Mouse (Mus musculus) brain, embryonic 14.5 days (tissue): ENCODE results near the gene Ccl24. TPM values are rescaled to one million over a fixed set of nuclear protein-coding genes. Genes with fewer than 3 reads are reported as not detected.

Experiments used
- DNase-seq: peaks from one replicate; pipeline ENCODE4 v3.0.0-alpha.2; 2011; ENCODE audit warnings: low read depth
- CTCF ChIP-seq: fragments of 200-500 bp; IDR thresholded peaks from 2 replicates; pipeline ENCODE4 v1.5.1; 2012; ENCODE audit warnings: inconsistent platforms, mild to moderate bottlenecking, moderate library complexity, borderline replicate concordance; ENCODE audit not compliant: insufficient read depth, insufficient read length; ENCODE audit errors: extremely low read depth
- POLR2A ChIP-seq: fragments of 200-500 bp; IDR thresholded peaks from 2 replicates; pipeline ENCODE4 v1.6.1; 2012; ENCODE audit warnings: mild to moderate bottlenecking, inconsistent platforms, borderline replicate concordance; ENCODE audit not compliant: poor library complexity, insufficient read depth, insufficient read length, severe bottlenecking; ENCODE audit errors: extremely low read depth
- polyA plus RNA-seq: library from polyadenylated mRNA; depleted of rRNA; stranded (reverse); fragments of >200 nt; gene quantifications from 2 replicates; pipeline ENCODE4 v1.2.3, GENCODE M21; 2012; rRNA removed

Gene Ccl24
- polyA plus RNA-seq, 1 experiment = 1.3 TPM

DNA sequence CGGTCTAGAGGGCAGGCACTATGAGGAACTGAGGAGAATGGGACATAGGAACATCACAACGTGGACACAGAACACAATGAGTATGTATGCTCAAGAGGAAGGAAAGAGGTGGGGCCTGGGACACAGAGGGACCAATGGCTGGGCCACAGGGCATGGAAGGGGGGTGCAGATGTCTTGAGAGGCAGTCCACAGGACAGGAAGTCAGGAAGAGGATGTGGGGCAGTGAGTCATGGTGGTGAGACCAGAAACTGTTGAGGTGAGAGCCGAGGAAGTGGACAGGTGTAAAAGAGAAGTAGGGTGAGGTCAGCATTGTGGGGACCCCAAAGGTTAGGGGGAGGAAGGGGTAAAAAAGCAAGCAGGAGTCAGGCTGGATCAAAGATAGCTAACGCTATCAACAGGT, 35.5 kb downstream of the Ccl24 start:
- TF ChIP-seq CTCF = no peak
- TF ChIP-seq POLR2A = no peak

DNA sequence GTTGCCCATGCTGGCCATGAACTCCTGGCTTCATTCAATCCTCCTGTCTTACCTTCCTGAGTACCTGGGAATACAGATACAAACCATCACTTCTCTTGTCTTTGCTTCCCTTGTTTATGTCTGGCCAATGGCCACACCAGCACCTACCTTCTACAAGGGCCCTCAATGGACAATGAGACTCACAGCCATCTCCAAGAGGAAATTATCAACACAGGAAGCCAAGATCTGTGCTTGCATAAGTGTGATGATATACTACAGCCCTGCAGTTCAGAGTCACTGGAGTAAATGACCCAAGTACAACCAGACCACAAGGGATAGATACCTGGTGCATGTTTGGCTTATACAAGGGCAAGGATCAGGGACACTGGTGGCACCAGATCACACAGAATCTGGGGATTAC, 37.0 kb downstream of the Ccl24 start:
- TF ChIP-seq CTCF = no peak
- no peak for TF ChIP-seq POLR2A

More for the DNA sequence above, 35.5 kb downstream of the Ccl24 start:
- DNase-seq = no peak

DNA sequence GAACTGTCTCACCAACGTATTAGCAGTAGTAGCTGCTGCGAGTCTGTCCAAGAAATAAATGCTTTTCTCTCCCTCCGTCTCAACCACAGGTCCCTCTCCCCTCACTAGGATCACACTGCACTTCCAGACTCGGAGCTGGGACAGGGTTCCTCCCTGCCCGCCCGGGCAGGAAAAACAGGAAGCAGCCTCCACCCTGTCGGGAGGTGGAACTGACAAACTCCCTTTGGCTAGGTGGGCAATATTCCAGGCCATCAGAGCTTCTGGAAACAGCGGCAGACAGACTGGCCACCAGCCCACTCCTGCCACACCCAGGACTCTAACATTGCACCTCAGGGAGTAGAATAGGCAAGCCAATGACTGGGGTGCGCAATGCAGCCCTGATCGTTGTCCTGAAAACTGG, 39.4 kb downstream of the Ccl24 start:
- DNase-seq = no peak
- TF ChIP-seq CTCF (no peak), POLR2A (no peak)

More for the DNA sequence above, 37.0 kb downstream of the Ccl24 start:
- DNase-seq = no peak

DNA sequence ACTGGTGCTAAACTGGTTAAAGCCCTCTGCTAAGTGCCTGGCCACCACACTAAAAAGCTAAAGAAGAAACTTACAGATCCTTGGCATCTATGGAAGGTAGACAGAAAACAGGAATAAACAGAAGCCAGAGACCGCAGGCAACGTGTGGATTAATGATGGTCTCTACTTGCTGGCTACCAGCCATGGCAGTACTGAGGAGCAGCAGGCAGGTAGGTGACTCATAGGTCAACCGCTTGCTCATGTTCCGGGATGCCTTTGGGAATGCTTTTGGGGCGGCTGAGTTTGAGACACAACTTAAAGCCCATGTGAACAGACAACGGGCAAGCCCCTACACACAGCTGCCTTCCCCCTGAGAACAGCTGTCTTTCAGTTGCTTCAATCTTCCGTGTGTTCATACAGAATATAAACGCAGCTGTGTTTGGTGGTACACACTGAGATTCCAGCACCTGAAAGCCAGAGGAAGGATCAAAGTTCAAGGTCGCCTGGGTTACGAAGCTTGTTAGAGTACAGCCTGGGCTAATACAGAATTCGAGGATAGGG, 41.5 kb downstream of the Ccl24 start:
- no peak for DNase-seq
- TF ChIP-seq POLR2A (no peak), CTCF (no peak)

DNA sequence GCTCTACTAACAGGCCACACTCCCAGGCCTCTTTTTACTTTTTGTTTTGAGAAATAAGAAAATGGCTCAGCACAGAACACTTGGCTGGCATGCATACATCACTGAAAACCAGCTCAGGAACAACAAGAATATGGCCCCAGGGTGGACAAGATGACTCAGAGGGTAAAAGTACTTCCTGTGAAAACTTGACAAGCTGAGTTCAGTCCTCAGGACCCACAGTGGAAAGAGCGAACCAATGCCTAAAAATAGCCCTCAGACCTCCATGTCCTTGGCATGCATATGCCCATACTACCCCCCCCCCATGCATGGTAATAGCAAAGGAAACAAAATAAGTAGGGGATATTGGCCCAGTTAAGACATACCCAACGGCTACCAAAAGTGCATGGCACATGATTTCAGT, 42.9 kb downstream of the Ccl24 start:
- DNase-seq = no peak
- TF ChIP-seq CTCF (no peak), POLR2A (no peak)

DNA sequence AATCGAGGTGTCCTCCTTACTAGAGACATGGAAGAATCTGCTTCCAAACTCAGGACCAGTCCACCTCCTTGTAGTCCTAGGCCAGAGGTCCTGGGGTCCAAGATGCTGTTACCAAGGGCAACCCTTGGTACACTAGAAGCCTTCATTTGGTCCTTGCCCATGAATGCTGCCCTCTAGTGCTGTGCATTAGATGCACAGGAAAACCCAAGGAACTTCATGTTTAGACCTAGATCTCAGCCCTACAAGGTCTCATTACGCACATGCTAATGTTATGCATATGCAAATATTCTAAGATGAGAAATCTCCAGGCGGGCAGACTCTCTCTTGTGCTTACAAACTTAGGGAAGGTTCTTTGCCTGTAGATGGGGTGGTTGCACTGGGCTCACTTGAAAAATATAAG, 43.5 kb downstream of the Ccl24 start:
- DNase-seq = no peak
- TF ChIP-seq CTCF (peak; percentile 42; the same call in 1 of the 2 replicates), POLR2A (no peak)

DNA sequence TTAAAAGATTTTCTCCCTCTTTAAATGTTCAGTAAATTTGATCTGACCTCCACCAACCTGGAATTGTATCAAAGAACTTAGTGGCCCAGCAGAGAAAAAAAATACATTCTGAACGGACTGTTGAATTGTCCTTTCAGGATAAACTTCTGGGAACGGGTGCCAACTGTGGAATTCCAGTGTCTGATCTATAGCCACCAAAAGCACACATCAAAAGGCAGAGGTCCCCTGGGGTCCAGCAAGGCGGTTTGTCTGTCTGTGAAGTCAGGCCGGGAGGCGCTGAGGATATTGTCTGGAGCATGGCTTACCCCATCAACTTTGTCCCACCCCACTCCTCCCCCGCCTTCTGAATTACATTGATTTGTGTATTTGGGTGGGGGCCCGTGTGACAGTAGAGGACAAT, 44.9 kb downstream of the Ccl24 start:
- DNase-seq = no peak
- TF ChIP-seq CTCF (no peak), POLR2A (no peak)

DNA sequence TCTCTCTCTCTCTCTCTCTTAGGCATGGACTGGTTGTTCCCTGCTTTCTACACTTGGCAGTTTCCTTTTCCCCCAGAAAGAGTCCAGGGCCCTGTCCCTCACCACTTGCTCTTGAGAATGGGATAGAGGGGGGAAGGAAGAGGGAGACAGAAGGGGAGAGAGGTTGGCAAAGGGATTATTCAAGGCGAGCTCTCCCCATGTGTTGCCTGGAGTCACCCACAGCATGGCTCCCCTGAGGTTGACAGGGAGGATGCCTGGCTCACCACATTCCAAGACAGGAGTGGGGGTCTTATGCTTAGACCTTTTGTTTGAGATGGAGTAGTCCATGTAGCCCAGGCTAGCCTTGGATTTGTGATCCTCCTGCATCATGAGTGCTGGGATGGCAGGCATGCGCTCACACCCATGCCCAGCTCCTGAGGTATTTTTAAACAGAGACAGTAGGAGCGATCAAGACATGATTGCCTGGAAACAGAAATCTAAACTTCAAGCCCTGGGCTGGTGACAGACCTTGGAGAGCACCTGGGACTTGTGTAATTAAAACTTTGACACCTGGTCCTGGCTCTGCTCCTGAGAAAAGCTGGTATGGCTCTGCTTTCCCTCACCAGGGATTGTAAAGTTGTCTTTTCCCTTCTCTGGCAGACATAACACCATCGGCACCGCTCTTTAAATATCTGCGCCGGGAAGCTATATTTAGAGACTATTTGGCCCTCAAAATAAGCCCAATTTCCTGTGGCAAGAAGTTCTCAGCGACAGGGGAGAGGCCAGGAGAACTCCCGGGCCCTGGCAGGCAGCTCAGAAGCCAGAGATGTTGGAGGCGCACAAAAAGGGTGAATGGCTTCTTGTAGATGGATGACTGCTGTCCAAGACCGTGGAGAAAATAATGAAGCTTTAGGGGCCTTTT, 47.9 kb downstream of the Ccl24 start:
- DNase-seq = no peak
- TF ChIP-seq CTCF (no peak), POLR2A (no peak)

DNA sequence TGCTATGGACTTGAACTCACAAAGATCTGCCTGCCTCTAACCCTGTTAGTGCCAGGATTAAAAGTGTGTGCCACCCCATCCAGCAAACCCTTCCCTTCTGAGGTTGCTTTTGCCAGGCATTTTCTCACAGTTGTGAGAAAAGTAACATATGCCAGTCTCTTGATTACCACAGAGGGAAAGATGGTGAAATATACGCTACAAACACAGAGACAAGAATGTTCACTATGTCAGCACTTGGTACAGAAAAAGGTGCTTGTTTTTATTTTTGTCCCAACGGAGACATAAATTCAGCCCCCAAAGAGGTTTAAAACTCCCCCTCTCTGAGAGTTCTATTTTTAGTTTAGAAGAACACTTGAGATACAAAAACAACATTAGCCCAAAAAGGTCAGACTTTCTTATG, 48.8 kb downstream of the Ccl24 start:
- TF ChIP-seq POLR2A (no peak), CTCF (no peak)
- no peak for DNase-seq

DNA sequence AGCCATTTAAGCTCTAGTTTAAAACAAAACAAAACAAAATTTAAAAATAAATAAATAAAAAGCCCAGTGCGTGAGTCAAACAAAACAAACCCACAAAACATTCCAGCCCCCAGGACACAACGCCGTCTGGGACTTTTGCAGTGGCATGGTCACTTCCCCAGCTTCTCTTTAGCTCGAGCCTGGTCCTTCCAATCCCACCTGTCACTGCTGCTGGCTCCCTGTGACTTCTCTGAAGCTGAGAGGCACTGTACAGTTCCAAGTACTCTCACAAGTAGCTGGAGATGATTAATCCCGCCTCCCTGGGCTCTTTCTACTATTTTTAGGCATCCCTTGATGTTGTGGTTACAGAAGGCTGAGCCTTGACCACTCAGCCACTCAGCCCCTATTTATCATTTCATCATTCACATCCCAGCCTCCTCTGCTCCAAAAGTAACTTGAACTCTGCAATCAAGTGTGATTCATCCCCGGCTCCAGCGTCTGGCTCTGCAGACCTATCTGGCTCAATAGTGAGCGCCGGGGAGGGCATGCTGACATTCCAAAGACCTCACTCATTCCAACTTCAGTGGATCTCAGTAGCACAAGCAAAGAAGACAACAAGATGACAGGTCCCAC, 50.6 kb downstream of the Ccl24 start:
- DNase-seq = no peak

More for the DNA sequence above, 50.6 kb downstream of the Ccl24 start:
- TF ChIP-seq CTCF (no peak), POLR2A (no peak)

Other genes starting within 250 kb of the Ccl24 start
- 0.06 and 0.40 TPM in 2 replicates for gene Fkbp6, start 223.0 kb downstream of the Ccl24 start, polyA plus RNA-seq
- not detected in 2 replicates for gene Trim50, start 219.8 kb downstream of the Ccl24 start, polyA plus RNA-seq
- gene Nsun5, start 203.1 kb downstream of the Ccl24 start, polyA plus RNA-seq = 44.4 and 62.2 TPM in 2 replicates
- gene Pom121, start 178.5 kb downstream of the Ccl24 start, polyA plus RNA-seq = 21.7 and 45.5 TPM in 2 replicates
- gene Hip1, start 27.9 kb downstream of the Ccl24 start, polyA plus RNA-seq = 44.0 and 58.5 TPM in 2 replicates
- not detected in 2 replicates for gene Ccl26, start 9.5 kb downstream of the Ccl24 start, polyA plus RNA-seq
- gene Rhbdd2, start 59.6 kb upstream of the Ccl24 start, polyA plus RNA-seq = 42.5 and 64.4 TPM in 2 replicates
- gene Por, start 97.0 kb upstream of the Ccl24 start, polyA plus RNA-seq = 145 and 162 TPM in 2 replicates
- gene Tmem120a, start 171.4 kb upstream of the Ccl24 start, polyA plus RNA-seq = 36.9 and 39.3 TPM in 2 replicates
- gene Styxl1, start 205.3 kb upstream of the Ccl24 start, polyA plus RNA-seq = 0.08 and 0.15 TPM in 2 replicates
- gene Mdh2, start 205.4 kb upstream of the Ccl24 start, polyA plus RNA-seq = 476 and 499 TPM in 2 replicates
- 57.1 and 82.6 TPM in 2 replicates for gene Srrm3, start 233.8 kb upstream of the Ccl24 start, polyA plus RNA-seq